Mouse (Mus musculus) C3H10T1/2 (cell line): ENCODE data around the gene Olfr1356. TPM values are rescaled to one million over a fixed set of nuclear protein-coding genes. Genes with fewer than 3 reads are reported as not detected.

Source experiments
- polyA plus RNA-seq, 2 experiments: library from polyadenylated mRNA; unstranded; fragments of >200 nt; fragmentation: generic; extraction: Trizol; gene quantifications; one replicate each; pipeline ENCODE4 v1.2.1; 2012; ENCODE audit warnings: missing spikeins in 2 of 2

Gene Olfr1356
- polyA plus RNA-seq, result not detected

GRCm38 (mm10) chr10:78852066-78852465 lies at the start of gene Olfr1356:
Gene Olfr1356, minus strand, starts transcription at chr10:78852166.

DNA sequence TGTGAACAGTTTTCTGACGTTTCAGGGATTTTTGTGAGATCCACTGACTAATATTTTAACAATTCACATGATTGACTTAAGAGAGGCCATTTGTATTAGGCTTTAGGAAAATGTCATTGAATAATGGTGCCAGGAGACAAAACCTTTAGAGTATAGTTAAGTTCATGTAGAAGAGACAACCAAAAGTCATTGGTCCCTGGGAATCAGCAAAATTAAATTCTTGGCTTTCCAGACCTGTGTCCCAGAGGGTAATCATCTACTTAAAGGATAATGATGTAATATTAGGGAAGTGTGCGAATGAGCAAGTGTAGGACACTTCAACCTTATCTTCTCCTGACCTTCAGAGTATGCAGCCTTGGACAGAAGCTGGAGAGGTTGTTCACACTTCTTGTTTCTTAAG lies 23.3 kb upstream of the Olfr1356 start, which contains the start of gene Olfr1355:
Gene Olfr1355 (plus strand): TSS at position 301 of the 400 bp plus-strand sequence.

Other genes with a start within 250 kb of the Olfr1356 start
- gene Olfr1357, start 234.1 kb downstream of the Olfr1356 start, polyA plus RNA-seq, result not detected
- gene Casp14, start 133.9 kb downstream of the Olfr1356 start, polyA plus RNA-seq, result not detected
- gene Ccdc105, start 99.1 kb downstream of the Olfr1356 start, polyA plus RNA-seq, result not detected
- gene Slc1a6, start 71.7 kb downstream of the Olfr1356 start, polyA plus RNA-seq, result not detected
- not detected for gene Olfr1355, start 23.4 kb upstream of the Olfr1356 start, polyA plus RNA-seq
- gene Olfr1354, start 61.0 kb upstream of the Olfr1356 start, polyA plus RNA-seq, result not detected
- not detected for gene Olfr8, start 98.5 kb upstream of the Olfr1356 start, polyA plus RNA-seq
- not detected for gene Olfr1353, start 111.1 kb upstream of the Olfr1356 start, polyA plus RNA-seq
- gene Olfr1352, start 128.9 kb upstream of the Olfr1356 start, polyA plus RNA-seq, result not detected
- gene Olfr1351, start 160.3 kb upstream of the Olfr1356 start, polyA plus RNA-seq, result not detected
- not detected for gene Olfr57, start 176.6 kb upstream of the Olfr1356 start, polyA plus RNA-seq
- 1 to 10 TPM in 1 of 2 experiments, under 1 TPM in 1; 0.09 to 3.7 TPM for gene 2610008E11Rik, start 245.4 kb upstream of the Olfr1356 start, polyA plus RNA-seq